Mouse (Mus musculus): Measurements from ENCODE around the gene Clstn1.

The Clstn1 gene

DNA sequence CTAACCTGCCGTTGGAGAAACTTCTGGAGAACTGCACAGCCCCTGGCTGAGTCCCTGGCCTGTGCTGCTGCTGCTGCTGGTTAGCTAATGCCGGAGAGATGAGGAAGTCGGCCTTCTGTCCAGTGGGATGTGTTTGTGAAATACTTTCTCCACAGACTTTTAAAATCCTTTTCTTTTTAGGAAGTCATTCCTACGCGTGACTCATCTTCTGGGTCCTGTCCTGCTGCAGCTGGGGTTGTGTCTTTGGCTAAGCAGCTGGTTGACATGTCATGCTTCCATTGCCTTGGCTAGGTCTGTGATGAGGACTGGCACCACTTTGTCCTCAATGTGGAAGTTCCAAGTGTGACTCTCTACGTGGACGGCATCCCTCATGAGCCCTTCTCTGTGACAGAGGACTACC, 51.7 kb downstream of the Clstn1 start:
- DNase-seq = no peak

DNA sequence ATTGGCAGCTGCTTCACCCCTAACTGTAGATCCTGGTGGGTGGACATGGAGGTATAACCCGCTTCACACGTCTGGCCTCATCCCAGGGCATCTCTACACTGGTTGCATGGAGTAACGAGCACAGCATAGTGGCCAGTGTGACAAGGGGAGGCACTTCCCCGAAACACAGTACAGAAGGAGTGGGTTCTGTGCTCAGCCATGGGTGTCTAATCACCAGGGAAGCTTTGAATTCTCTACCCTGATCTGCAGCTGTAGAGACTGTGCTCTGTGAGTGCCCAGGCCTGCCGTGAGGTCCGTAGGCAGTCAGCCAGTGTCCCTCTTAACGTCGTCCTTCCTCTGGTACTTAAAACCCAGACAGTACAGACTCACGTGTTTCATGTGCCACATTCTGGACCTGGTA, 54.6 kb downstream of the Clstn1 start:
- DNase-seq = no peak

GRCm38 (mm10) chr4:149641400-149641799, 55.1 kb downstream of the Clstn1 start:
- no peak for DNase-seq

- DNase-seq = no peak
Measured at GRCm38 (mm10) chr4:149641956-149642355, 55.7 kb downstream of the Clstn1 start.

DNA sequence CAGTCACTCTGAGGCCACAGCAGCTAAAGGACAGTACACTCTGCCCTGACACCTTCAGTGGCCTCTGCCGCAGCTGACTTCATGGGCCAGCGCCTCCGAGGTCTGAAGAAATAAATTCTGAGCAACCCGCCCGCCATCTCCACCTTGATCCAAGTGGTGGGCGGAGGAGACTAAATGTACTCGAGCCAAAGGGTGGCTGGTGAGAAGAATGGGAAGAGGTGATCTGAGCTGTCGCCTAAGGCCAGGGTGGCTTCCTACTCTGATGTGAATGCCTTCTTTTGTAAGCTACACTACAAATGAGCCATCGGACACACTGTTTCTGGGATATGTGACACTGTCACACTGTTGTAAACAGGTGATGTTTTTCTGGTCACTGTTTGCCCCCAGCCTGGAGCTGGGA, 59.5 kb downstream of the Clstn1 start:
- DNase-seq = no peak

DNA sequence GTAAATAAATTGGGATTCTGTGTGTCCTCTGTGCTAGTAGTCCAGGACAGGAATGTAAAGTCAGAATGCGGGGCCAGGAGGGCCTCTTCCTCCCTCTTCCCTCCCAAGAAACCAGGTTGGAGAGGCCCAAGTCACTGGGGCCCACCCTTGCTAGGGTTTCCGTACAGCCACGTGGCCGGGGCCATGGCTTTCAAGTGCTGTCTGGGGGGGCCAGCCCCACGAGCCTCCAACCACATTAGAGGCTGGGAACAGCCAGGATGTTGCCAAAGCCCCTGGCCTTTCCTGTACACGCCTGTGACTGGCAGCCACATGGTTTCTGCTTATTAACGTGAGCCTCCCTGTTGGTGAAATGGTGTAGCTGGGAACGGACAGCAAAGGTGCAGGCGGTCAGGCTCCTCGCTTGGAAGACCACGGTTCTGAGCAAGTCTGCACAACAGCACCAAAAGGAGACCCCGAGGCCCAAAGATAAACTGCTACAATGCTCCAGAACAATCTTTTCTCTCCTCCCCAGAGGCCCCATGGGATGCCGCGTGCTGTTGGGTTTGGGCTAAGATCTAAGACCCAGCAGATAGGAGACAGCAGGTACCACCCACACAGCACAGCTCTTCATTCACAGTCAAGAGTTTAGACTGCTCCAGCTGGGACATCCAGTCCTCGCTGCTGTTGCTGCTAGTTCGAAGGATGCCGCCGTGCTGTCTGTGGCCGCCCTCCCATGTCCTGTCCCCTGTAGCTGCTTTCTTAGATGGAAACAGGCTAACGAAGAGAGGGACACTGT, 62.0 kb downstream of the Clstn1 start:
- no peak for DNase-seq

DNA sequence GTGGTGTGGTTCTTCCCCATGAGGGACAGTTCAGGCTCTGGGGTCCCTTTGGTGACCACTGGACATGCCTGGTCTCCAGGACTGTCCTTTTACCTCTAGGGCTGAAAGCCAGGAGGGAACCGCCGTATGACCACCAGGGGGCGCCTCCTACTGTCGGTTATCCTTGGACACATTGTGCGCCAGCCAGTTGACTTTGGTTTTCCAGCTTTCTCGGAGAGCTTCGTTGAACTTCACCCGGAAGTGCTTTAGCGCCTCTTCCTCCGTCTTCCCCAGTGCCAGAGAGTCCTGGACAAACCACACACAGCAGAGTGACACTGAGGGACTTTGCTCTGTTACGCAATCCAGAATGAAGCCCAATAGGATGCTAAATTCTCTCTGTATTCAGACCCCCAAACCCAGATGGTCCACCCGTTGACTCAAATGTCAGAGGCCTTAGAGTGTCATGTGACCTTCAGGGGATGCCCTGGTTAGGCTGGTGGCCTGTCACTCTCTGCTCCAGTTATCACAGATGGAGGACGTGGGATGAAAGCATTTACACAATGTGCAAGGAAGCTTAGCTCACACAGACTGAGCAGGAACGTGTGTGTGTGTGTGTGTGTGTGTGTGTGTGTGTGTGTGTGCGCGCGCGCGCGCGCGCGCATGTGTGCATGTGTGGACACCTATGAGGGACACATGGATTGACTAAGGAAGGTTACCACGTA, 64.4 kb downstream of the Clstn1 start:
- DNase-seq = peak; percentile 81

- peak; percentile 61 for DNase-seq
Measured at GRCm38 (mm10) chr4:149654232-149654631, 68.0 kb downstream of the Clstn1 start.

DNA sequence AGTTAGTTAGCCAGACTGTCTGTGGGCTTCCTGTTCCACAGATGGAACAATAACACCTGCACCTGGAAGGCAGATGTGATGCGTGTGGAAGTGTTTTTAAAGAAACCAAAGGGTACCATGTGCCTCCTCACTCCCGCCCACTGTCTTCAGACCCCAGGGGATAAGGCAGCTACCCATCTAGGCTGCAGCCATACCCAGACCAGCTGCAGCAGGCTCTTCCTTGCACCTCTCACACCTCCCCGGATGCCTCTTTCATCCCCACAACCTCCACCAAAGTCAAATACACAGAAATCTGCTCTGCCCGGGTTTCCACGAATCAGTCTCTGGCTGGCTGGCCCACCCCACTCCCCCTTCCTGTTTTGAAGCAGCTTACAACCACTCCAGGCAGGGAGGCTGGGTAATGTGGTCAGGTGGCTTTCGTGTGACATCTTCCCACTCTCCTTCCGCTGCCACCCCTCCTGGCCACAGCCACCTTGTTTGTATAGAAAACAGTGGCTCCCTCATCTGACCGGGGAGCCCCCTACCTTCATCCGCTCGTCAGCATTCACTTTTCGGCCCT, 71.7 kb downstream of the Clstn1 start:
- DNase-seq = no peak

DNA sequence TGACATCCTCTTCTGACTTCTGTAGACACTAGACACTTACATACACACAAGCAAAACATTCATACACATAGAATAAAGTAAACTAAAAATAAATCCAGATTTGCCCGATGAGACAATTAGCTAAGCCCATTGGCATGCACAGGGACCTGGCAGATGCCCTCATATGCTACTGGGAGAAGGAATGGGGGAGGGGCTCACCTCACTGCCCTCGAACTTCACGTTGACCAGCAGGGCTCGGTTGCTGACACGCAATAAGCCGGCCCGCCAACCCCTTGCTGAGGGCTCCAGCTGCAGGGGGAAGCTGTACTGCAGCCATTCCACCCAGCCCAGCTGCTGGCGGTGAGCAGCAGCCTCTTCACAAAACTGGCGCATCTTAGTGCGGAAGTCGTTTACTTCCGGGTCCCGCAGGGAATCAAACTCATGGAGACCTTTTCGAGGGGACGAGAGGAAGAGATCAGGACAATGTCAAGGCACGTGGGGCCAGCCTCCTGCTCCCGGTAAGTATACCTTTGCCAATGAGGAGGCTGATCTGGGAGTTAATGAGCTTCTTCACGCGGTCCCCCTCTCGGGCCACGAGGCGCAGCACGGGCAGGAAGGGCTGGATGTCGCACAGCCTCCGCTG, 73.3 kb downstream of the Clstn1 start:
- no peak for DNase-seq

- DNase-seq = no peak
Measured at GRCm38 (mm10) chr4:149660598-149660997, 74.3 kb downstream of the Clstn1 start.

DNA sequence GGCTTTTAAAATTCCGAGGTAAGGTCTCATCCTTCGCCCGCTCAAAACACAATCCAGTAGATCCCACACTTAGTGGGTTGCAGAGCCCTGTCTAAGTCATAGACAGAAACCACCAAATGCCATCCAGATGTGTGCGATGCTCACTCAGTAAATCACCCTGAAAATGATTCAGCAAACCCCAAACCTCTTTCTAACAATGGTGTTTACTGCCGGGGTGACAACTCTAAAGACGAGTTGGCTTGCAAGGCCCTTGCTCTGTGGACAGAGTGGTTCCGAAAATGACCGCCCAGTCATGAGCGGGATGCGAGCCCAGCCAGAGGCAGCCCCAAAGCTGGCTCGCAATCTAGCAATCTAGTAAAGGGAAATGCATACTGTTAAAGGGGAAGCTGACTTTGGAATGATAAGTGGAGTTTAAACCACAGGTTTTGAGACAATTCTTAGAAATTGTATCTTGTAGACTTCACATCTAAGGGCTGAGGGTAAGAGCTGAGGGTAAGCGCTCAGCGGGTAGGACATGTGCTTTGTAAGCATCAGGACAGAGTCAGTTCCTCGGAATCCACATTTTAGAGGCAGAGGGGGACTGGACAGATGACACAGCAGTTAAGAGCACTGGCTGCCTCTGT, 75.8 kb downstream of the Clstn1 start:
- no peak for DNase-seq

GRCm38 (mm10) chr4:149663849-149664503, 77.7 kb downstream of the Clstn1 start:
- DNase-seq = no peak

GRCm38 (mm10) chr4:149665016-149665691, 78.9 kb downstream of the Clstn1 start:
- DNase-seq = no peak

GRCm38 (mm10) chr4:149665692-149666090, 79.4 kb downstream of the Clstn1 start:
- DNase-seq = no peak

- no peak for DNase-seq
Measured at GRCm38 (mm10) chr4:149671175-149671574, 84.9 kb downstream of the Clstn1 start.

- DNase-seq = no peak
Measured at GRCm38 (mm10) chr4:149672747-149673146, 86.5 kb downstream of the Clstn1 start.

GRCm38 (mm10) chr4:149674814-149675377, 88.6 kb downstream of the Clstn1 start:
- no peak for DNase-seq

GRCm38 (mm10) chr4:149675378-149676261, 89.4 kb downstream of the Clstn1 start:
- peak; percentile 81 for DNase-seq

DNA sequence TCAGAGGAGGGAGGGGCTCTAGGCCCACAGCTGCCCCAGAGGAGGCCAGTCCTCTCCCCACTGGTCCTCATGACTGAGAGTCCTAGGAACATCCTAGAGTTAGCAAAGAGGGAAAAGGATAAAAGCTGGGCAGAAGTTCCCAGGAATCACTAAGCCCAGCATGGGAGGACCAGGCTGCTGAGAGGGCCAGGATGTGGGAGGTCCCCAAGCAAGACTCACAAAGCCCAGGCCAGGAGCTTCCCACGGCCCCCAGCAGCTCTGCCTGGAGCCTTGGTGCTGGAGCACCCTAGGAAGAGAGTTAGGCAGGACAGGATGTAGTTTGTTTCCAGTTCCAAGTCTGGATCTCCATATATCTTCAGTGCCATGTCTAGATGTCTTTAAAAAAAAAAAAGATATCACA, 91.7 kb downstream of the Clstn1 start:
- no peak for DNase-seq

All from cerebellum, adult 9-10 months (tissue).